Mouse (Mus musculus): ENCODE data around the gene Sp100.

Gene Sp100

DNA sequence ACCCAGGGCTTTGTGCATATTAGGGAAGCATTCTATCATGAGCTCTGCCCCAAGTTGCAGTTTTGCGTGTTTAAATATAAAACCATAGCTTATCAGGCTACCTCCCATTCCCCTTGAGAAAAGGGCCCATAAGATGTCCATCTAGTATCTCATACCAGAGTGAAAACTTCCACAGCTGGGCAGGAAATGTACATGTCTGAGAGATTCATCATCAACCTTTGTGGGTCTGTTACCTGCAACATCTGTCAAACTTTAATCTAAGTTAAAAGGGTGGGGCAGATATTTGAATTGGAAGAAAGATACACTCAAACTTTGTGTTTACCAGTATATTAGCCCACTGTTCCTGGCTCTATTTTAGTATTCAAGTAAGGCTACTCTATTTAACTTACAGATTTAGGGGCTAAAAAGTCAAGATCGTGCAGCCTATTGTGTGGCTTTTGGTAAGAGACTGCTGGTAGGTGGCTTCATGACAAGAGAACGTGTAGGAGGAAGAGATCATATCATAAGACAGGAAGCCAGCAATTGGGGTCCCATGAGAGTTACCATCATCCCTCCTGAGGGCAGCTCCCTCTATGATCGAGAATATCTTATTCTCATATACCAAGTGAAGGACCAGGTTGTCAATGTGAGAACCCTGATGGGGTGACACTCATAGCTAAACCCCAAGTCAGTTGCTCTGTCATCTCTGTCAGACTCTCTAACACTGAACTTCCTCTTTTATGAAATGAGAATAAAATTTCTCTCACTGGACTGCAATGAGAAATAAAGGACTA is 48.1 kb downstream of the Sp100 start:
- no peak for DNase-seq (ENCODE audit: low spot score)

DNA sequence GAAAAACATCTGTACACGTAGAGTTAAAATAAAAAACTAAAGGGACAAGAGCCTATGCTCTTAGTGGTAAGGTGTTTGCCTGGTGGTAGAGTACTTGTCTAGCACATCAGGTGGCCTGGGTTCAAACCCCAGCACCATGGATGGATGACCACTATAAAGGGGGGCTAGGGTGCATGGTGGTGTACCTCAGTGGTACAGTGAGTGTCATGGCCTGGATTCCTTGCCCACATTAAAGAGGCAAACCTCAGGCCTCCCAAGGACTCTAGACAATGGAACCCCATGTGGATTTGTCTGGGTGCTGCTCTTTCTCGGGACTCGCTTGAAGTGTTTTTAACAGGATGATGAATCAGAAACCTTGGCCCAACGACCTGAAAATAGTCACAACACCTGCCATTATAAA is 52.7 kb downstream of the Sp100 start:
- no peak for DNase-seq (ENCODE audit: low spot score)

DNA sequence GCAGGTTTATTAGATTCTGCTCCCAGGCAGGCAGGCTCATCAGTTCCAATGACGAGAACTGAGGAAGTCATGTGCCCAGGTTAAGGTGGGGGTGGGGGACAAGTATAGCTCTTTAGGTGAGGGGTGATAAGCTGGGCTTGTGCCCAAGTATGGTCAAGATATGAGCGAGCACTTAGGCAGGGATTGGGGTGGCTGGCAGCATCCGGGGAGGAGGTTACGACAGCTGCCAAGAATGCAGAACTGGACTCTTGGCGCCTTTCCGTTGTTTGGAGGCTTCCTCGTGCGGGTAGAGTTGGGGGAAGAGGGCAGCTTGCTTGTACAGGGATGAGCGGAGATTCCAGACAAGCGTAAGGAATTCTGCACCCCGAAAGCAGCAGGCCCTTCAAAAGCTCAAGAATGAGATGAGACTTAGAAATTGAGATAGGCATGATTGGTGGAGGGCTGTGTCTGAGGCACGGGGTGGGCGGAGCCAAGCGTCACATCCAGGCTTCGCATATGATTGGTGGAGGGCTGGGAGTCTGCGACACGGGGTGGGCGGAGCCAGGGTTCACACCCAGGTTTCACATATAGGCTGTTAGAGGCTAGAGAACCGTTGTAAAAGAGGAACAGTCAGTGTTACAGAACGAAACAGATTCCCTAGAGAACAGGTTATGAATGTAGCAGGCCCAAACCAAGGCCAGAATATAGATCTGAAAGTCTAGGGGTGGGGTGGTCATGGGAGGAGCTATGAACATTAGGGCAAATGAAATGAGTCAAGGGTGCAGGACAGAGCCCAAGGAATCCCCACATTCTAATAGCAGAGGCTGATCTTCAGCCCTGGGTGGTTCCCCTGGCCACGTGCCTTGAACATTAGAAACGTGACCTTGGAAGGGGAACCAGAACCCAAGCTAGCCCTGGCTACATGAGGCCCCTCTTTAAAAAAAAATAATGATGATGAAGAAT is 53.7 kb downstream of the Sp100 start:
- peak; percentile 86 for DNase-seq (ENCODE audit: low spot score)

DNA sequence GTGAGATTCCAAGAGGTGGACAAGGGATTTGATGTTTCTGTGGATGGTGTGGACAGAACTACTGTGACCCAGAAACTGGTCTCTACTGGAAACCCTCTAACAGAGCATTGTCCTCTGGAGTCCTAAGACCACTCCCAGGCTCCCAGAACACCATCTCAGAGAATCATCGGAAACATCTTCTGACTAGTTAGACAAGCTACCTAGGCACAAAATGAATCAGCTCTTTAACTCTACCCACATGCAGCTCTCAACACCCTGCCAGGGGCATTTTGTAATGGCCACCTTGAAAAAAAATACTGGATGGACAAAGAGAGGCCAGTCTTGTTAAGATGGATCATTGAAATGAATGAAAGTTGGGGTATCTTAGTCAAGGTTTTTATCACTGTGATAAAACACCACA is 55.8 kb downstream of the Sp100 start:
- no peak for DNase-seq (ENCODE audit: low spot score)

GRCm38 (mm10) chr1:85706754-85707153 is 57.0 kb downstream of the Sp100 start:
- DNase-seq (ENCODE audit: low spot score): no peak

DNA sequence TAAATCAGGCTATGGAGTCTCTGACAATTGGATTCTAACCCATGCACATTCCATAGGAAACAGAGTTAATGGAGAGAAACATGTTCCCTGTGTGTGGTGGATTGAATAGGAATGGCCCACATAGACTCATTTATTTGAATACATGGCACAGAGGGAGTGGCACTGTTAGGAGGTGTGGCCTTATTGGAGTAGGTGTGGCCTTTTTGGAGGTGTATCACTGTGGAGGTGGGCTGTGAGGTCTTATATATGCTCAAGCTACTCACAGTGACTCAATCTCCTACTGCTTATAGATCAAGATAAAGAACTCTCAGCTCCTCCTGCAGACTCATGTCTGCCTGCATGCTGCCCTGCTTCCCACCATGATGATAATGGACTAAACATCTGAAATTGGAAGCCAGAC is 64.7 kb downstream of the Sp100 start:
- DNase-seq (ENCODE audit: low spot score): no peak

GRCm38 (mm10) chr1:85716447-85717027 is 66.7 kb downstream of the Sp100 start:
- DNase-seq (ENCODE audit: low spot score): no peak

DNA sequence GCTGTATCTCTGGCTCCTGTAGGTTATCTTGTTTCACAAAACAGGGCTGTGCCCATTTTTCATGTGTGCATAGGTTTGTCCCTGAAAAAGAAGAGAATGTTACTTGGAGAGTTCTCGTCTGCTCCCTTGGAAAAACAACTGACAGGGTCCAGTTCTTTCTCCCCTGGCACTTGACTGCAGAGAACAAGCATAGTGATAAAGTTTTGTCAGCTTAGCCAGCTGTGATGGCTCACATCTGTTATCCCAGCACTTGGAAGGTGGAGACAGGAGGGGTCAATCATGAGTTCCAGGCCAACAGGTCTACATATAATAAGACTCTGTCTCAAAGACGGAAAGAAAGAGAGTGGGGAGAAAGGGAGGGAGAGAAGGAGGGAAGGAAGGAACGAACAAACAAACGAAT is 69.3 kb downstream of the Sp100 start:
- no peak for DNase-seq (ENCODE audit: low spot score)

- DNase-seq (ENCODE audit: low spot score): no peak
These were observed 70.6 kb downstream of the Sp100 start for GRCm38 (mm10) chr1:85720220-85720893.

DNA sequence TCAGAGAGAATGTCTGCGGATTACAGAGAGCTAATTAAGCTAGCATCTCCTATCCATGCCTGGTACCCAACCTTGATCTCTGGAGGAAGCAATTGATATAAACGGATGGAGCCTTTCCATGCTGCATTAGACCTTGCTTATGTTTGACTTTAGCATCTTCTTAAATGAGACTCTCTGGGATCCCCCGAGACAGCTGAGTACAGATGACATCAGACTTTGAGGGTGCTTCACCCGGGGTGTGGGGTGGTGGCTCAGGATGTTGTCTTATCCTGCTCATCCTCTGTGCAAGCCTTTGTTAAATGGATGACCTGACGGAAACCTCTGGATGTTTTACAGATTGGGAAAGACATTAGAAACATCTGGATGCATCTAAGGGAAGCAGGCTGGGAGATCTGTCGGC is 80.7 kb downstream of the Sp100 start:
- DNase-seq (ENCODE audit: low spot score): no peak

GRCm38 (mm10) chr1:85732581-85732980 is 82.8 kb downstream of the Sp100 start:
- no peak for DNase-seq (ENCODE audit: low spot score)

DNA sequence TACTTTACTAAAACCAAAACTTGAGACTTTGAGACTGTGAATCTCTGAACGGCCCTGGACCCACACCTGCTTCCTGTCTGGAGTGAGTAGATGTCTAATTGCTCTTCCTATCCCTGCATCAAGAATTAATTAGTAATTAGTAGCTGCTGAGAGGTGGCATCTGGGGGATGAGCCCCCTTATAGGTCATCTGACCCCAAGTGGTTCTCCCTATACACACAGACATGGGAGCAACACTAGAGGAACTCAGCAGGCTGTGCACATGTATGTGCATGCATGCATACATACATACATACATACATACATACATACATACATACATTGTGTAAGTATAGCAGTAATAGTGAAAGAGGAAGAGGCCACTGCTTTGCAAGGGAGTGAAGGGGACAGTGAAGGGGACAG is 84.7 kb downstream of the Sp100 start:
- no peak for DNase-seq (ENCODE audit: low spot score)

DNA sequence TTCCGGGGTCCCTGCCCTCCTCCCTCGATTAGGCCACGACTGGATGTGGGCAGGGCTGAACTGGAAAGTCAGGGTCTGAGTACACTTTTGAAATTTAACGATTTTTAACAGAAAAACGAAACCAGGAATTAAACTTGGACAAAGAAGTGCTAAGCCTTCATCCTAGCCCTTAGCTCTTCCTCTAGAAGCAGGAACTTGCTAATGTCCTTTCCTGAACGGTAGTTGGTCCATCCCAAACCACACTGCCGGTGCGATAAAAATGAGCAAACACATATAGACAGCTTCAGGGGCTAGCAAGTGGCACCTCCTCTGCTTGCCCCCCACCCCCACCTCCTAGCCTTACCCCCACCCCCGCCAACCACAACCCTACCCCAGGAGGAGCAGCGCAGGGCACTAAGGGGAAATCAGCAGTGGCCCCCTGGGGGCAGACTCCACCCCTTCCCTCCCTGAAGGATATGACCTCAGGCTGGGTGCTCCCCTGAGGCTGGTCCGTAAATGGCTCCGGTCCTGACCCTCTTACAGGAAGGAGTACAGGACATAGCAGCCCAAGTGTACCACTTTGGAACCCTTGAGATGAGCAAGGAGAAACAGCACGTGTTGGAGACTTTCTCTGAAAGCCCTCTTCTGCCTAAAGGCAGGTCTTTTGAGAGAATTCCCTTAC is 85.8 kb downstream of the Sp100 start:
- no peak for DNase-seq (ENCODE audit: low spot score)

GRCm38 (mm10) chr1:85736355-85737184 is 86.8 kb downstream of the Sp100 start:
- peak; percentile 78 for DNase-seq (ENCODE audit: low spot score)

DNA sequence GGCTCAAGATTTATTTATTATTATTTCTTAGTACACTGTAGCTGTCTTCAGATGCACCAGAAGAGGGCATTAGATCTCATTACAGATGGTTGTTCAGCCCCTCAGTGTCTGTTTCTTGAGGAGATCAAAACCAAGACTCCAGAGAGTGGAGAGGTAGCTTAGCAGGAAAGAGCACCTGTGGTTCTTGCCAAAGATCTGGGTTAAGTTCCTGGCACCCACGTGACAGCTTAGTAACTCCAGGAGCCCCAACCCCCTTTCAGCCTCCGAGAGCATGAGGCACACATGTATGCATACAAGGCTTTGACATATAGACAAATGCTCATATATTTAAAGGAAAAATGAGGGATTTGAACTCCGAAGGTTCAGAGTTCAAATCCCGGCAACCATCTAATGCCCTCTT is 89.2 kb downstream of the Sp100 start:
- no peak for DNase-seq (ENCODE audit: low spot score)

DNA sequence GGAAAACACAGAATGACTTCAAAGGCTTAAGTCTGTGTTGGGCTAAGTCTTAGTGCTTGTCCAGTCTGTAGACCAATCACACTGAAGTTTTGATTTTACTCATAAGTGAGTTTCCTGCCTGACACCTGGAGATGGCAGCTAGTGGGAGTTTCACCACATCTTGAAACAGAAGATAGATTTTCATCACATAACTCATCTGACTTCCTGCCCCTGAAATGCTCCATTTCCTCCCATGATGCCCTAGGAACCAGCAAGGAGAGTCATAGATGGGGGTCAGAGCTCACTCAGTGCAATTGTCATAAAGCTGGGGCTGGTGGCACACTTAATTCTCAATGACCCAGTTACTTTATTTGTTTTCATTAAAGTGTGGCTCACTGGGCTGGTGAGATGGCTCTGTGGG is 90.0 kb downstream of the Sp100 start:
- DNase-seq (ENCODE audit: low spot score): no peak

GRCm38 (mm10) chr1:85740923-85741322 is 91.1 kb downstream of the Sp100 start:
- no peak for DNase-seq (ENCODE audit: low spot score)

DNA sequence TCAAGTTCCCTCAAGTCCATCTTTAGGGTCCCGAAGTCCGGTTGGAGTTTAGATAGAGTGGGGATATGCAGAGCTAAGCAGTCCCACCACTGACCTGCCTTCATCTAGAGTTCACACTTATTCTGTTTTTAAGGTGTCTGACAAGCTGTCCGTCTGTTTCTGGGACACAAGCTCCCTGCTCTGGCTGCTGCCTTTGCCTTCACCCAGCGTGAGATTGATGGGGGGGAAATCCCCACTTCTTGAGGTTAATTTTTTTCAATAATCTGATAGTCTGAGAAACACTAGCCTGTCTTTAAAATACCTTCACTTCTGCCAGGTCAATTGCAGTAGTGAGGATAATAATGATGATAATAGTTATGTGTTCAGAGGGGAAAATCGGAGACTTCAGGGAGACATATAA is 92.5 kb downstream of the Sp100 start:
- DNase-seq (ENCODE audit: low spot score): no peak

DNA sequence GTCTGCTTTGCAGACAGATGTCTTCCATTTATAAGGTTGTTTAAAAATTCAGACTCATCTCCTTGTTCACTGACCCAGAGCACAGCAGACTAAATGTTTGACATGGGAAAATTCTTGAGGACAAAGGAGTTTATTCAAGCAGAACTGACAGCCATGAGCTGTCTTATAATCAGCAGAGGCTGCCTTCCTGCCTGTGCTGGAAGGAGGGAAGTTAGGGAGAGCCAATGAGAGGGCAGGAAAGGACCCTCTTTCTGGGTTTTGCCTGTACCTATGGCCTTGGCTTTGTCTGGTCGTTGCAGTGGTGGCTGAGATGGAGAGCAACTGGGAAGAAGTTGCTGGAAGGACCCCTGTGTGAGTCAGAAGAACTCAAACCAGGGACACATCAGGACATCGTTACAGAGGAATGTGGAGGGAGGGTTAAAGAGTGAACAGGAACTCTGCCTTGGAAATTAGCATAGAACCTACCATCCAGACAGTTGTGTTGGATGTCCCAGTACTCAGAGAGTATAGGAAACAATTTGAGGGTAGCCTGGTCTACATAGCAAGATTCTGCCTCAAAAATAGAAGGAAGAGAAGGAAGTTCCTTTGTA is 93.2 kb downstream of the Sp100 start:
- no peak for DNase-seq (ENCODE audit: low spot score)

- DNase-seq (ENCODE audit: low spot score): no peak
These were observed 94.8 kb downstream of the Sp100 start for GRCm38 (mm10) chr1:85744539-85744938.
